Mouse (Mus musculus) erythroid progenitor cell, adult 5-6 weeks (primary cell): ENCODE measurements at regions not wholly inside any gene's neighbourhood (a gene's known extent, or its start where the extent isn't known, plus 50 kb on each side); places are given as distances from the start of the nearest gene placed in this dataset.

Experiments used
- ATAC-seq: replicated peaks from 2 replicates; pipeline ENCODE4 v1.8.0; 2016; ENCODE audit warnings: moderate number of reproducible peaks, mild to moderate bottlenecking, moderate TSS enrichment, inconsistent platforms; ENCODE audit not compliant: poor library complexity, low FRiP score, severe bottlenecking

DNA sequence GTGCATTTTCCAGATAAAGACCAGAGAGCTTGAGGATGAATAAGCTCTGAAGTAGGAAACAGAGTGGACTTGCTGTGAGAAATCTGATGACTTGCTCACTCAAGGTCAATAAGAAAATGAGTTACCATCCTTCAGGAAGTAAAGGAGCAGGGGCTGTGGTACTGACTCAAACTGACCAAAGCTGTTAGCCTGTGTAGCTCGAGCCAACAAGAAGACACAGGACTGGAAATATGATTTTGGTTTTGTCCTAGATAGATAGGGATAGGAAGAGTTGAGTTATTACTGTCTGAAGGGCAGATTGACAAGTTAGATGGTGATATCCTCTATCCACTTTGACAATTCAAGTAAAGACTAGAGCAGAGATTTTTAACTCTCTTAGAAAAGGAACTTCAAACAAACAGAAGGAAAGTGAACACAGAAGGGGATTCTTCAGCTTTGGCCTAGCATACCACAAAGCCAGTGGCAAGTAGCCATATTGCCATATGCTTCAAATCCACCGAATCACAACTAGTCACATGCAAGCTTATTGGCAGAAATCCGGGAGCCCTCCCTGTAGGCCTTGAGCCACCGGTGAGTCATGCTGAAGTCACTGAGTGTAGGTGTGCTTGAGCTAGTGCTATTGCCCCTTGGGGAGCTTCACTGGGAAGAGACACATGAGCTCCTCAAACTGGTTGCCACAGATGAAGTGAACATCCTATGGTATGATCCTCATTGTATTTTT, 117.1 kb upstream of the Etaa1 start:
- no peak for ATAC-seq

DNA sequence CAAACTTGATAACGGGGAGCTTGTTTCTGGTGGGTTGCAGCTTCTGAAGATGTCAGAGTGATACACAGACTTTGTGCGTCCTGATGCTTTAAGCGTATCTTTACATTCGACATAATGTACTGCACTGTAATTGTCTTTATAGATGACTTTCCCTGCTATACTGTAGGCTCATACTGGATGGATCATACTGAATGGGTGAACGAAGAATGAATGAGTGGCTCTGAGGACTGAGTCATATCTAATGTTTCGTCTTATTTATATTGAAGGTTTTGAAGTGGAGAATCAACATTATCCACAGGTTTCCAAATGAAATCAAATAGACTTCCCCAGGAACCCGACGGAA, 116.3 kb upstream of the Etaa1 start:
- ATAC-seq, result no peak

DNA sequence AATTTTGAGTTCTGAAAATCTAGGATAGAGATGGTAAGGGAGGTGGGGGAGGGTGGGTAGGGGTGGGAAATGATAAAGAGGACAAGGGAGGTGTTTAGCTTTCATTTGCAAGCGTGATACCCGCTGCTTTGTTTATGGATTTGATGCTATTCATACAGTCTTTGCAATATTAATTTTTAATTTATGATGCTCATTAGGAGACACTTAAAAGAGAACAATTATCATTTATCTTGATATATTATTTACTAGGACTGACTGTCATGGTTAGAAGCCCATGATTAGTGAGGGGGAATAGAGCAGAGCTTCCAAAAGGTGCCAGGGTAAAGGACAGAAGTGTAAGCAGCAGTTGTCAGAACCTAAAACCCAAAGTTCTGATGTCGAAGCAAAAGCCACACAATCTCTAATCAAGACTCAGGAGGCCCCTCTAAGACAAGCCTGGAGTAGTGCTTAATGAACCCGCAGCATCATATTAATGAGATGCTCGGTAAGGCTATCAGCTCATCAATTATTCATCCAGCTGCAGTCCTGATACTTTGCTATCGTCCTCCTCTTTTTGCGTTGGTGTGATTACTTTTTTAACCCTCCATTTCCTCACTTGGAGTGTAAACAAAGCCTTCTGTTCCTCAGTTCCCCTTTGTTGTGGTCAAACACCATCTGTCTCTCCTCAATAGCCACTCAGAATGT, 115.8 kb upstream of the Etaa1 start:
- no peak for ATAC-seq

GRCm38 (mm10) chr11:18068085-18068484, 114.4 kb upstream of the Etaa1 start:
- ATAC-seq, result no peak

- no peak for ATAC-seq
These were observed 114.0 kb upstream of the Etaa1 start for GRCm38 (mm10) chr11:18067676-18068075.

DNA sequence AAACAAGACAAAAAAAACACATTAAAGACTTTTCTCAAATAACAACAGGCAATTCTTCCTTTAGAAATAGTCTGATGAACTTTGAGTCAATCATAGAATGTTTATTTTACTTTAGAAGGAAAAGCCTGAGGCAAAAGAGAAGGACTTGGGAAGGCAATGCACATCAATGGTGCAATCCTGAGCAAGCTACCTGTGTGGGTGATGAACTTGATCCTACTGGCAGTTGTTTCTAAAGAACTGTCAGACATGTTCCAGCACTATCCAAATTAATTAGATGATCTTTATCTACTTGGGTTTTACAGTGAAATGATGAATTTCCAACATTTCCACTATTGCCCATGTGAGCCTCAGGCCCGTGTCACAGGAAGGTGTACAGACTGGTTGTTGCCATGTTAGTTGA, 87.9 kb upstream of the Etaa1 start:
- ATAC-seq, result no peak

GRCm38 (mm10) chr11:18031049-18031448, 77.4 kb upstream of the Etaa1 start:
- no peak for ATAC-seq

DNA sequence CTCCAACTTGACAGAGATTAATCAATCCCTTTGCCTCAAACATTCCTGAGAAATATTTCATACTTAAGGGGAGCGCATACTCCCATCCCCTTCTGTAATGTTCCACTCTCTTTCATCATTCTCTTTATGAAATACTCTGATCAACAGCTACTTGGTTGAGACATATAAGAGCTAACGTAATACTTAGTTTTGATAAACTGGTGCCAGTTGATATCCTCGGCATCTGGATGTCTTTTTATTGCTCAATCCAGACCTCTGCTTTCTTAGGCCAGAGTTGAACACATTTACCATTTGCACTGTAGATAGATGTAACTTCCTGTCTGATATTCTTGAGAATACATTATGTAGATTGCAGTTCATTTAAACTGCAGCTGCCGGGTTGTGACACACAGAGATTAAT, 68.4 kb upstream of the Etaa1 start:
- no peak for ATAC-seq

DNA sequence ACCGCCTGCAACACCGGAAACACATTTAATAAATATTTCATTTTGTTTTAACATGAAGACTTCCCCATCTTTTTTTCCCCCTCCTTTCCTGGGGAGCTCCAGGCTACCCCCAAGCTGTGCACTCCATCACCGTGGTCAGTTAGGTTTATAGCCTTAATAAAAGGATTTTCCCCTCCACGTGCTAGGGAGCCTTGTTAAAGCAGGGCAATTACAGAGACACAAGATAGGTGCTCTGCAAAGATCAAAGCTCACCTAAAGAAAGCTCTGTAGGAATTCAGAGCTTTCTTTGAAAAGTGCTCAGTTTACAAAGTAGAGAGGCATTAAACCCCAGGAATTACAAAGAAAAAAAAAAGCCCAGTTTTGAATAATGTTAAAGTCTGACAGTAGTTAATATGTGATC, 61.6 kb upstream of the Etaa1 start:
- ATAC-seq, result no peak

- no peak for ATAC-seq
These were observed 60.9 kb upstream of the Etaa1 start for GRCm38 (mm10) chr11:18014610-18015009.

DNA sequence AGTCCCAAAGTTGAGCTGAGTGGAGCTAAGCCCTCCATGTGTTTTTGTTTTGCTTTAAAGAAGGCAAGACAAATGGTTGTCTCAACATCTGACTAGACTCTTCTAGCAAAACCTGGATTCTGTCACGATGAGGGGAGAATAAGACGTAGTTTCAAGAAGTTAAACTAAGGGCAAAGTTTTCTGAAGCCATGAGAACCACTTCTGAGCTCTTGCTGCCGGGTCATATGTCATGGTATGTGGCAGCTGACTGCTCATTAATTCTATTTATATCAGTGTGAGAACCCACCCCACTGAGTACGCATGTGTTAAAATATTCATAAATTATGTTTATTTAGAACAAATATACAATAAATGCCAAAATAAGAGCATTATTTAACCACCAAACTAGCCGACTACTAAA, 58.4 kb upstream of the Etaa1 start:
- no peak for ATAC-seq

- no peak for ATAC-seq
These were observed 57.5 kb upstream of the Etaa1 start for GRCm38 (mm10) chr11:18011101-18011733.

DNA sequence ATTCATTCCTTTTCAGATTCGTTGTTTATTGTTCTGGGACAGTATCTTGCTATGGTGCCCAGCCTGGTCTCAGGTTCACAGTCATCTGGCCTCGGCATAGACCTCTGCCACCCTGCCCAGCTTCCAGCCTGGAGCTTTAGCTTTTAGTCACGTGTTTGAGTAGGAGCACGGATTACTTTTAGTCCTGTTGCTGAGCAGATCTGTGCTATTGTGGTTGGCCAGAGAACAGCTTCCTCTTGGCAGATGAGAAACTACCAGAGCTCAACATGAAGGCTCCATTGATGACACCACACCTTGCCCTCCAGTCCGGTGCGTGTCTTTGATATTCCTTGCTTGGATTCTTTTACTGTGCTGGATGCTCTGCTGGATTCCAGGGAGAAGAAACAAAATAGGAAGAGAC, 54.5 kb upstream of the Etaa1 start:
- no peak for ATAC-seq
